Mouse (Mus musculus) hindbrain, embryonic 11.5 days (tissue): ENCODE data around the gene Acsbg1. TPM values are rescaled to one million over a fixed set of nuclear protein-coding genes. Genes with fewer than 3 reads are reported as not detected.

ENCODE experiments used
- ATAC-seq: fragments of 200-750 bp; cut with Nextera tagmentation; 2 replicates; pipeline ENCODE4 v1.8.0; 2017; ENCODE audit warnings: mild to moderate bottlenecking, moderate TSS enrichment, moderate library complexity; ENCODE audit not compliant: low FRiP score
- DNase-seq: peaks from one replicate; pipeline ENCODE4 v3.0.0-alpha.2; 2015; ENCODE audit warnings: low spot score
- H3K27ac ChIP-seq: fragments of 300-500 bp; sonication (generic); 2 replicates; pipeline ENCODE4 v1.5.1; 2014; ENCODE audit warnings: mild to moderate bottlenecking, low read depth, low read length
- H3K27me3 ChIP-seq: fragments of 300-500 bp; sonication (generic); 2 replicates; pipeline ENCODE4 v1.6.1; 2014; ENCODE audit warnings: mild to moderate bottlenecking, low read length, moderate library complexity, mixed read lengths; ENCODE audit not compliant: control insufficient read depth, insufficient read depth
- H3K36me3 ChIP-seq: fragments of 300-500 bp; sonication (generic); 2 replicates; pipeline ENCODE4 v1.6.1; 2014; ENCODE audit warnings: mild to moderate bottlenecking, low read length, moderate library complexity, mixed read lengths; ENCODE audit not compliant: control insufficient read depth, insufficient read depth
- H3K4me1 ChIP-seq: fragments of 300-500 bp; sonication (generic); replicated peaks from 2 replicates; pipeline ENCODE4 v1.6.1; 2014; ENCODE audit warnings: low read length, mixed read lengths; ENCODE audit not compliant: control insufficient read depth, insufficient read depth
- H3K4me2 ChIP-seq: fragments of 300-500 bp; sonication (generic); replicated peaks from 2 replicates; pipeline ENCODE4 v1.6.1; 2014; ENCODE audit warnings: mild to moderate bottlenecking, low read depth, low read length
- H3K4me3 ChIP-seq: fragments of 300-500 bp; sonication (generic); 2 replicates; pipeline ENCODE4 v1.5.1; 2014; ENCODE audit warnings: low read depth, low read length
- H3K9ac ChIP-seq: fragments of 300-500 bp; sonication (generic); 2 replicates; pipeline ENCODE4 v1.6.1; 2014; ENCODE audit warnings: low read depth, low read length
- H3K9me3 ChIP-seq: fragments of 300-500 bp; sonication (generic); 2 replicates; pipeline ENCODE4 v1.6.1; 2016; ENCODE audit warnings: low read length; ENCODE audit not compliant: control insufficient read depth
- WGBS: fragments of 180-500 bp; shearing (Covaris S2); extraction: QIAGEN DNeasy Blood & Tissue Kit; methylation state at CpG from one replicate; pipeline ENCODE4 v1.1.7; 2014; 5-methylcytosine and 5-hydroxymethylcytosine counted together
- polyA plus RNA-seq: library from polyadenylated mRNA; unstranded; fragments of >200 nt; fragmentation: Nextera tagmentation; extraction: Ambion mirVana; gene quantifications from 2 replicates; pipeline ENCODE4 v1.2.1, GENCODE M21; 2014

Gene Acsbg1
- polyA plus RNA-seq, 1 experiment from 2014 or later: 6.3 TPM

DNA sequence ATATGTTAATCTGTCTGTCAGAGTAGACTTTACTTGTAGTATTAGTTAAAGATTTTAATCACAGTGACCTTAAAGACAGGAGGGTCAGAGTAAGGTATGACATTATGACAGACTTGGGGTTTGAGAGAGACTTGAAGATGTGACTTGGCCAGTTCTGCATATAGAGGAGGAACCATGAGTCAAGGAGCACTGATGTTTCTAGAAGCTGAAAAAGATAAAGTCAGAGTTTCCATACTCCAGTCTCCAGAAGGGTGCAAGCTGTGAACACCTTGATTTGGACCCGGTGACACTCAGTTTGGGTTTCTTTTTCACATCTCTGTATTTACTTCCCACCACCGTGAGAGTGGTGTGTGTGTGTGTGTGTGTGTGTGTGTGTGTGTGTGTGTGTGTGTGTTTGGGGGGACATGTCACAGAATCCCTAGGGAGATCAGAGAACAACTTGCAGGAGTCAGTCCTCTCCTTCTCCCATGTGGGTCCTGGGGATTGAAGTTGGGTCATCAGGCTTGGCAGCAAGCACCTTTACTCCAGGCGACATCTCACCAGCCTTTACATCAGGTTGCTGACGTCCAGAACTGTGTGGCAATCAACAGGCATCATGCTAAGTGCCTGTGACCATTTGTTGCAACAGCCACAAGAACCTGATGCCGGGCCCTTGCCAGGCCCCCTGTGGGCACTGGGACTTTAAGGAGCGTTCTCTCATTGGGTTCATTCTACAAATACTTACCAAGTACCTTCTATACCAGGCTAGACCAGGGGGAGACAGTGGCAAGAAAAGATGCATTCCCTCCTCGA is 22.3 kb upstream of the Acsbg1 start:
- WGBS: 71% methylated on average over 7 of the region's 7 CpGs
- no peaks in the 10 kb centered on the region for H3K36me3 ChIP-seq
- ATAC-seq: no peak

GRCm38 (mm10) chr9:54682846-54683245 is 21.2 kb upstream of the Acsbg1 start:
- Histone ChIP-seq H3K27ac (no peak overlapping the region), H3K4me3 (no peak overlapping the region), H3K4me2 (no peak overlapping the region), H3K9me3 (no peaks in the 10 kb centered on the region), H3K9ac (no peak overlapping the region), H3K36me3 (no peaks in the 10 kb centered on the region), H3K4me1 (no peaks in the 10 kb centered on the region), H3K27me3 (no peaks in the 10 kb centered on the region)
- 73% methylated on average over 2 of the region's 4 CpGs for WGBS
- DNase-seq: no peak
- no peak for ATAC-seq

More for the DNA sequence above, 22.3 kb upstream of the Acsbg1 start:
- Histone ChIP-seq H3K4me1 (no peaks in the 10 kb centered on the region), H3K9me3 (no peaks in the 10 kb centered on the region), H3K9ac (no peak overlapping the region), H3K27ac (no peak overlapping the region), H3K4me2 (no peak overlapping the region), H3K27me3 (no peaks in the 10 kb centered on the region), H3K4me3 (no peak overlapping the region)
- DNase-seq: no peak

GRCm38 (mm10) chr9:54676531-54676986 is 14.9 kb upstream of the Acsbg1 start:
- Histone ChIP-seq H3K9ac (peak overlapping the region; percentile 50; the same call in 1 of the 2 replicates), H3K9me3 (no peaks in the 10 kb centered on the region), H3K27me3 (no peaks in the 10 kb centered on the region), H3K4me1 (no peaks in the 10 kb centered on the region), H3K4me3 (peak overlapping the region; percentile 24; the same call in 1 of the 2 replicates), H3K4me2 (peak overlapping the region; percentile 54), H3K27ac (no peak overlapping the region), H3K36me3 (no peaks in the 10 kb centered on the region)
- ATAC-seq (peak; percentile 67), DNase-seq (peak; percentile 93)
- 3% methylated on average over 14 of the region's 14 CpGs for WGBS

- Histone ChIP-seq H3K36me3 (no peaks in the 10 kb centered on the region), H3K9me3 (no peaks in the 10 kb centered on the region), H3K4me2 (no peak overlapping the region), H3K9ac (no peak overlapping the region), H3K27ac (no peak overlapping the region), H3K27me3 (no peaks in the 10 kb centered on the region), H3K4me1 (no peaks in the 10 kb centered on the region), H3K4me3 (no peak overlapping the region)
- DNase-seq: no peak
- no peak for ATAC-seq
- 89% methylated on average over 13 of the region's 13 CpGs for WGBS
Measured at GRCm38 (mm10) chr9:54673887-54674286, 12.2 kb upstream of the Acsbg1 start.

GRCm38 (mm10) chr9:54671962-54672361 is 10.3 kb upstream of the Acsbg1 start:
- H3K27ac ChIP-seq: no peak overlapping the region
- H3K4me2 ChIP-seq: no peak overlapping the region
- no peaks in the 10 kb centered on the region for H3K27me3 ChIP-seq
- no peaks in the 10 kb centered on the region for H3K4me1 ChIP-seq
- no peaks in the 10 kb centered on the region for H3K9me3 ChIP-seq
- no peak overlapping the region for H3K4me3 ChIP-seq
- H3K9ac ChIP-seq: no peak overlapping the region
- H3K36me3 ChIP-seq: no peaks in the 10 kb centered on the region
- ATAC-seq: no peak
- WGBS: 82% methylated on average over 3 of the region's 3 CpGs
- no peak for DNase-seq

- no peak overlapping the region for H3K4me3 ChIP-seq
- H3K9ac ChIP-seq: no peak overlapping the region
- H3K9me3 ChIP-seq: no peaks in the 10 kb centered on the region
- ATAC-seq (no peak), DNase-seq (no peak)
- H3K36me3 ChIP-seq: no peaks in the 10 kb centered on the region
- WGBS: 69% methylated on average over 4 of the region's 4 CpGs
- H3K4me1 ChIP-seq: no peaks in the 10 kb centered on the region
- H3K27ac ChIP-seq: no peak overlapping the region
- no peaks in the 10 kb centered on the region for H3K27me3 ChIP-seq
- no peak overlapping the region for H3K4me2 ChIP-seq
Measured at GRCm38 (mm10) chr9:54668455-54668854, 6.8 kb upstream of the Acsbg1 start.

GRCm38 (mm10) chr9:54666116-54666515 is 4.4 kb upstream of the Acsbg1 start:
- H3K27me3 ChIP-seq: no peaks in the 10 kb centered on the region
- WGBS: 92% methylated on average over 3 of the region's 3 CpGs
- no peak overlapping the region for H3K4me3 ChIP-seq
- no peaks in the 10 kb centered on the region for H3K36me3 ChIP-seq
- no peaks in the 10 kb centered on the region; the same call in 1 of the 2 replicates for H3K4me1 ChIP-seq
- H3K27ac ChIP-seq: no peak overlapping the region
- H3K4me2 ChIP-seq: no peak overlapping the region
- DNase-seq (no peak), ATAC-seq (no peak)
- H3K9me3 ChIP-seq: no peaks in the 10 kb centered on the region
- H3K9ac ChIP-seq: no peak overlapping the region

GRCm38 (mm10) chr9:54664358-54664757 is 2.7 kb upstream of the Acsbg1 start:
- no peaks in the 10 kb centered on the region for H3K36me3 ChIP-seq
- 88% methylated on average over 9 of the region's 9 CpGs for WGBS
- no peak for ATAC-seq
- no peaks in the 10 kb centered on the region for H3K27me3 ChIP-seq
- no peaks in the 10 kb centered on the region for H3K9me3 ChIP-seq
- H3K4me1 ChIP-seq: no peaks in the 10 kb centered on the region; the same call in 1 of the 2 replicates
- no peak overlapping the region for H3K4me2 ChIP-seq
- DNase-seq: no peak
- no peak overlapping the region for H3K9ac ChIP-seq
- no peak overlapping the region for H3K4me3 ChIP-seq
- no peak overlapping the region for H3K27ac ChIP-seq

DNA sequence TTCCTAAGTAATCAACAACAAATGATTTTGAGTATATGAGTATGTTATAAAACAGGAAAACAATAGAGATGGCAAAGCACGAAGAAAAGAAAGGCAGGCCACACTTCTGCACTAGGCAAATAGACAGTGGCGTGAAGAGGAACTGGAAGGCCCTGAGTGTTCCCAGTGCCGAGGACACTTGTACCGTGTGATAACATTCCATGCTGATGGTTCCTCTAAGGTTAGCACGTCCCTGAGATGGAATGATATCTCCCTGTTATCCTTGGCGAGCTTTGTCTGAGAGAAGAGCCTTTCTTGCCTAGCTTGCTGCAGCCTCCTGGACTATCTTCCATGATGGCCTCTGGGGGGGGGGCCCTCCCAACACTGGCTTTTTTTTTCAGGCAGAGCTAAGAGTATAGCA is 2.9 kb downstream of the Acsbg1 start:
- H3K36me3 ChIP-seq: no peaks in the 10 kb centered on the region
- H3K4me3 ChIP-seq: no peak overlapping the region
- H3K27me3 ChIP-seq: no peaks in the 10 kb centered on the region
- ATAC-seq (no peak), DNase-seq (no peak)
- H3K27ac ChIP-seq: no peak overlapping the region
- WGBS: 89% methylated on average over 6 of the region's 6 CpGs
- no peaks in the 10 kb centered on the region; the same call in 1 of the 2 replicates for H3K4me1 ChIP-seq
- no peaks in the 10 kb centered on the region for H3K9me3 ChIP-seq
- H3K9ac ChIP-seq: no peak overlapping the region
- H3K4me2 ChIP-seq: no peak overlapping the region
